Comparison of ENCODE assay signal across 9 mouse cellular contexts in the genomic region with DNA sequence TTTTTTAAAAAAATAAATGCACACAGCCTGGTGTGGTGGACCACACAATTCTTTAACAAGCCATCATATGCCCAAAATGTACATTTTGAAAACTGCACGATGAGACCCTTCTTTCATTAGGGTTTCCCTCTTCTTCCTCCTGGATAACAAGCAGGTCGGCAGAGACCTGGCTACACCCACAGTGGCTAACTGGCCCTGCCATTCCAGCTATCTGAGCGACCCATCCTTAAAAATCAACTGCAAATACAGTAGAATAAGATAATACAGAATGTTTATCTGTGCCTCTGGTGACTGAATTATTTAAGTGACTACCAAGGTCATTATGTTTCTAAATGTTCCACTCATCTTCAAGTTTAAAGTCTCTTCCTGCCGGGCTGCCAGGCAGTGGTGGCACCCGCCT. TPM values are rescaled to one million over a fixed set of nuclear protein-coding genes. Genes with fewer than 3 reads are reported as not detected.
DNase-seq lines count a peak whose midpoint lies in the region; ATAC-seq and TF ChIP-seq lines count a peak whose summit lies in the region.
"Had no signal": no experiment of that assay in that cellular context is flagged by ENCODE, and none has a peak within 500 bp of the region (broad histone marks: within the 10 kb centered on the region; RNA-seq: fewer than 3 reads in every experiment).

No protein-coding gene starts in this region.

- WGBS in lung, embryonic 14.5 days: 39% methylated on average over 5 of the region's 5 CpGs
- 69% methylated on average over 5 of the region's 5 CpGs for WGBS in forebrain, embryonic 10.5 days
- 46% methylated on average over 5 of the region's 5 CpGs for WGBS in limb, embryonic 13.5 days
- WGBS in neural tube, embryonic 14.5 days: 55% methylated on average over 5 of the region's 5 CpGs

- H3K36me3 ChIP-seq in lung, embryonic 14.5 days (ENCODE audit: insufficient read depth): peaks cover 9% of the 10 kb centered on the region; the same call in 1 of the 2 replicates
- H3K36me3 ChIP-seq in forebrain, embryonic 10.5 days (replicated peaks): peaks cover 40% of the 10 kb centered on the region
- H3K36me3 ChIP-seq in limb, embryonic 13.5 days: peaks cover 4% of the 10 kb centered on the region; the same call in 1 of the 2 replicates
- H3K36me3 ChIP-seq in neural tube, embryonic 14.5 days (ENCODE audit: control insufficient read depth, insufficient read depth, low read length): no peaks in the 10 kb centered on the region

- no peak for DNase-seq in lung, embryonic 14.5 days
- DNase-seq in lung, postnatal 36 days: no peak
- no peak for DNase-seq in forebrain, embryonic 10.5 days (ENCODE audit: extremely low spot score, low spot score)
- DNase-seq in adrenal gland, adult 8-10 months: no peak
- no peak for DNase-seq in embryo, embryonic 9.5 days (ENCODE audit: extremely low spot score)
- no peak for DNase-seq in lung, postnatal 14 days
- DNase-seq: retina, postnatal 1 day had no signal

- TF ChIP-seq CTCF in lung, embryonic 14.5 days (IDR thresholded peaks at IDR 0.05; ENCODE audit: low read depth): no peak

- H3K9ac ChIP-seq in lung, embryonic 14.5 days: peak overlapping the region; percentile 86
- peak overlapping the region; percentile 91; the same call in 1 of the 2 replicates for H3K9ac ChIP-seq in limb, embryonic 13.5 days
- no peak overlapping the region for H3K9ac ChIP-seq in neural tube, embryonic 14.5 days (replicated peaks; ENCODE audit: low read depth, low read length)

- H3K4me3 ChIP-seq in lung, embryonic 14.5 days (ENCODE audit: low read depth, low read length): peak overlapping the region; percentile 87
- peak overlapping the region; percentile 95 for H3K4me3 ChIP-seq in forebrain, embryonic 10.5 days
- peak overlapping the region; percentile 87 for H3K4me3 ChIP-seq in limb, embryonic 13.5 days
- peak overlapping the region; percentile 88 for H3K4me3 ChIP-seq in neural tube, embryonic 14.5 days (ENCODE audit: low read depth, low read length)

- H3K27me3 ChIP-seq in lung, embryonic 14.5 days (ENCODE audit: insufficient read depth, low read length): no peaks in the 10 kb centered on the region
- H3K27me3 ChIP-seq in forebrain, embryonic 10.5 days (ENCODE audit: poor library complexity, severe bottlenecking): peaks cover 12% of the 10 kb centered on the region
- no peaks in the 10 kb centered on the region for H3K27me3 ChIP-seq in limb, embryonic 13.5 days
- no peaks in the 10 kb centered on the region for H3K27me3 ChIP-seq in neural tube, embryonic 14.5 days (ENCODE audit: control insufficient read depth, insufficient read depth, low read length)

- ATAC-seq in lung, embryonic 14.5 days (ENCODE audit: insufficient read depth): no peak
- ATAC-seq in limb, embryonic 13.5 days (ENCODE audit: low FRiP score, low read depth): no peak
- no peak for ATAC-seq in neural tube, embryonic 14.5 days (ENCODE audit: low read depth)

- H3K27ac ChIP-seq in lung, embryonic 14.5 days (ENCODE audit: low read depth): no peak overlapping the region
- peak overlapping the region; percentile 98 for H3K27ac ChIP-seq in forebrain, embryonic 10.5 days
- H3K27ac ChIP-seq in limb, embryonic 13.5 days: no peak overlapping the region
- H3K27ac ChIP-seq in neural tube, embryonic 14.5 days (ENCODE audit: low read depth, low read length): no peak overlapping the region

- H3K4me2 ChIP-seq in lung, embryonic 14.5 days: peak overlapping the region; percentile 78
- H3K4me2 ChIP-seq in limb, embryonic 13.5 days (replicated peaks): peak overlapping the region; percentile 78
- H3K4me2 ChIP-seq in neural tube, embryonic 14.5 days (ENCODE audit: low read depth, low read length): peak overlapping the region; percentile 64

- no peaks in the 10 kb centered on the region for H3K9me3 ChIP-seq in lung, embryonic 14.5 days (ENCODE audit: low read depth, low read length)
- no peaks in the 10 kb centered on the region for H3K9me3 ChIP-seq in forebrain, embryonic 10.5 days
- H3K9me3 ChIP-seq in limb, embryonic 13.5 days: no peaks in the 10 kb centered on the region
- H3K9me3 ChIP-seq in neural tube, embryonic 14.5 days (ENCODE audit: control insufficient read depth, low read length): no peaks in the 10 kb centered on the region

- no peaks in the 10 kb centered on the region for H3K4me1 ChIP-seq in lung, embryonic 14.5 days (ENCODE audit: insufficient read depth)
- peaks cover 49% of the 10 kb centered on the region for H3K4me1 ChIP-seq in forebrain, embryonic 10.5 days
- H3K4me1 ChIP-seq in limb, embryonic 13.5 days: peaks cover 29% of the 10 kb centered on the region
- peaks cover 15% of the 10 kb centered on the region for H3K4me1 ChIP-seq in neural tube, embryonic 14.5 days (ENCODE audit: control insufficient read depth, insufficient read depth, low read length)

RNA-seq across cellular contexts. Expression of gene Uck2, which starts 2.4 kb away (rescaled TPM):
- polyA plus RNA-seq in lung, embryonic 14.5 days (2014; fragmentation: Nextera tagmentation; extraction: Ambion mirVana): 98.3 and 98.8 TPM in 2 replicates
- polyA plus RNA-seq in forebrain, embryonic 10.5 days (2016; fragmentation: Nextera tagmentation; extraction: Ambion mirVana): 135 TPM in 2 replicates
- polyA plus RNA-seq in limb, embryonic 13.5 days (2015; fragmentation: Nextera tagmentation; extraction: Ambion mirVana): 78.3 and 83.2 TPM in 2 replicates
- 47.7 and 48.2 TPM in 2 replicates for polyA plus RNA-seq in neural tube, embryonic 14.5 days (2014; fragmentation: Nextera tagmentation; extraction: Ambion mirVana)
- total RNA-seq in adrenal gland, adult 8-10 months (2022): 10 to 100 TPM; 30.9 to 55.9 (median 45.0) TPM

RNA-seq across cellular contexts. Expression of gene Tmco1, which starts 25.4 kb away (rescaled TPM):
- polyA plus RNA-seq in lung, embryonic 14.5 days (2014; fragmentation: Nextera tagmentation; extraction: Ambion mirVana): 91.5 and 93.1 TPM in 2 replicates
- 73.4 and 77.1 TPM in 2 replicates for polyA plus RNA-seq in forebrain, embryonic 10.5 days (2016; fragmentation: Nextera tagmentation; extraction: Ambion mirVana)
- 80.4 and 81.8 TPM in 2 replicates for polyA plus RNA-seq in limb, embryonic 13.5 days (2015; fragmentation: Nextera tagmentation; extraction: Ambion mirVana)
- polyA plus RNA-seq in neural tube, embryonic 14.5 days (2014; fragmentation: Nextera tagmentation; extraction: Ambion mirVana): 74.0 and 77.1 TPM in 2 replicates
- 100 to 1,000 TPM; 145 to 176 (median 155) TPM for total RNA-seq in adrenal gland, adult 8-10 months (2022)
